23 mouse cellular contexts compared by ENCODE assay signal in the genomic region with DNA sequence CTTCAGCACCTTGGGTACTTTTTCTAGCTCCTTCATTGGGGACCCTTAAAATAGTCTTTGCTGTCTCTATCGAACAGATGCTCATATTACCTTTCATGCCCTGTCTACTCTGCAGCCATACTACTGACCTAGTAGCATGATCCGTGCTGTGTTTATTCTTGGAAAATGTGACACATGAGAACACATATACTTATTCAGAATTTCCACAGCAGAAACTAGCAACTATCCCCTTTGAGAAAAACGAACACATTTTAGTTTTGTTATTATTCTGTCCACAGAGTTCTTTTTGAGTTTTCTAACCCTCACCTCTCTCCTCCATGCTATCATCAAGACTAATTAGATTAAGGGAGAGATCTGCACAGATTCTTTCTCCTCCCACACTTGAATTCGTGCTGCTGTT.
"Had no signal": no experiment of that assay in that cellular context is flagged by ENCODE, and none has a peak within 500 bp of the region (broad histone marks: within the 10 kb centered on the region; RNA-seq: fewer than 3 reads in every experiment).

No protein-coding gene starts in this region.

- ATAC-seq: hindbrain, embryonic 16.5 days; intestine, embryonic 16.5 days; liver, embryonic 12.5 days had no signal

- H3K9ac ChIP-seq: heart, embryonic 12.5 days; hindbrain, embryonic 12.5 days; hindbrain, embryonic 14.5 days; kidney, embryonic 15.5 days; limb, embryonic 13.5 days; limb, embryonic 15.5 days; liver, embryonic 12.5 days; liver, embryonic 14.5 days had no signal

- H3K27me3 ChIP-seq: heart, embryonic 12.5 days; hindbrain, embryonic 12.5 days; kidney, embryonic 15.5 days; limb, embryonic 13.5 days; limb, embryonic 15.5 days; liver, embryonic 12.5 days had no signal

- H3K4me1 ChIP-seq: hindbrain, embryonic 10.5 days; hindbrain, embryonic 12.5 days; kidney, embryonic 15.5 days; liver, embryonic 12.5 days had no signal

- H3K36me3 ChIP-seq: heart, embryonic 10.5 days; heart, embryonic 12.5 days; hindbrain, embryonic 10.5 days; hindbrain, embryonic 12.5 days; kidney, embryonic 15.5 days; limb, embryonic 13.5 days; limb, embryonic 15.5 days; liver, embryonic 12.5 days had no signal

- DNase-seq: gastrocnemius, postnatal 10 days; gastrocnemius, postnatal 25 days; heart, adult 18-20 months; heart, postnatal 10 days; heart, postnatal 4 days; kidney, adult 11 months; kidney, adult 2 months; kidney, adult 9 months; kidney, postnatal 14 days; kidney, postnatal 36 days had no signal

- H3K4me3 ChIP-seq: heart, embryonic 10.5 days; heart, embryonic 12.5 days; hindbrain, embryonic 10.5 days; hindbrain, embryonic 12.5 days; kidney, embryonic 15.5 days; limb, embryonic 13.5 days; limb, embryonic 15.5 days; liver, embryonic 12.5 days had no signal

- H3K27ac ChIP-seq: heart, embryonic 10.5 days; hindbrain, embryonic 10.5 days; hindbrain, embryonic 12.5 days; hindbrain, embryonic 14.5 days; kidney, embryonic 15.5 days; kidney, postnatal 0 days; limb, embryonic 13.5 days; limb, embryonic 15.5 days; liver, embryonic 12.5 days; liver, embryonic 14.5 days had no signal

- H3K4me2 ChIP-seq: heart, embryonic 12.5 days; hindbrain, embryonic 12.5 days; hindbrain, embryonic 14.5 days; kidney, embryonic 15.5 days; limb, embryonic 13.5 days; limb, embryonic 15.5 days; liver, embryonic 12.5 days had no signal

- H3K9me3 ChIP-seq: heart, embryonic 10.5 days; heart, embryonic 12.5 days; hindbrain, embryonic 10.5 days; hindbrain, embryonic 12.5 days; kidney, embryonic 15.5 days; limb, embryonic 13.5 days; limb, embryonic 15.5 days; liver, embryonic 12.5 days had no signal
